Mouse (Mus musculus) spleen, adult 2 months (tissue): ENCODE measurements at regions not wholly inside any gene's neighbourhood (a gene's known extent, or its start where the extent isn't known, plus 50 kb on each side); places are given as distances from the start of the nearest gene placed in this dataset.

ENCODE experiments used
- DNase-seq, 2 experiments: peaks; one replicate each; pipeline versions ENCODE4 v3.0.0 to v3.0.0-alpha.2; 2012 to 2021; ENCODE audit warnings: low spot score in 2 of 2, low read depth in 1 of 2
- H3K27ac ChIP-seq: fragments of 200-500 bp; 2 replicates; pipeline ENCODE4 v1.5.1; 2012; ENCODE audit warnings: low read length, inconsistent platforms; ENCODE audit not compliant: insufficient read depth
- H3K27me3 ChIP-seq: fragments of 200-500 bp; 2 replicates; pipeline ENCODE4 v1.6.1; 2012; ENCODE audit warnings: mild to moderate bottlenecking, moderate library complexity, low read length, inconsistent platforms; ENCODE audit not compliant: control insufficient read depth, insufficient read depth
- H3K36me3 ChIP-seq: fragments of 200-500 bp; 2 replicates; pipeline ENCODE4 v1.6.1; 2012; ENCODE audit warnings: mild to moderate bottlenecking, low read length, inconsistent platforms; ENCODE audit not compliant: control insufficient read depth, insufficient read depth
- H3K4me1 ChIP-seq: fragments of 200-500 bp; 2 replicates; pipeline ENCODE4 v1.6.1; 2011; ENCODE audit warnings: inconsistent platforms; ENCODE audit not compliant: control insufficient read depth, insufficient read depth, insufficient read length
- H3K4me3 ChIP-seq: fragments of 200-500 bp; 2 replicates; pipeline ENCODE4 v1.5.1; 2011; ENCODE audit warnings: mild to moderate bottlenecking, inconsistent platforms; ENCODE audit not compliant: insufficient read depth, insufficient read length; ENCODE audit errors: extremely low read depth
- CTCF ChIP-seq: fragments of 200-500 bp; IDR thresholded peaks from 2 replicates; pipeline ENCODE4 v1.5.1; 2011; ENCODE audit warnings: mild to moderate bottlenecking, inconsistent platforms; ENCODE audit not compliant: insufficient read depth, insufficient read length, insufficient replicate concordance; ENCODE audit errors: extremely low read depth
- POLR2A ChIP-seq: fragments of 200-500 bp; IDR thresholded peaks from 2 replicates; pipeline ENCODE4 v1.6.1; 2011; ENCODE audit warnings: low read depth, low read length, inconsistent platforms
- WGBS: fragments of 180-500 bp; shearing (Covaris S2); methylation state at CpG from one replicate; pipeline ENCODE4 v1.1.7; 2018; 5-methylcytosine and 5-hydroxymethylcytosine counted together

- TF ChIP-seq POLR2A (no peak), CTCF (no peak)
- Histone ChIP-seq H3K4me1 (no peaks in the 10 kb centered on the region), H3K27ac (no peak overlapping the region), H3K4me3 (no peak overlapping the region), H3K36me3 (no peaks in the 10 kb centered on the region), H3K27me3 (no peaks in the 10 kb centered on the region)
- no peak for DNase-seq
- WGBS = 93% methylated on average over 3 of the region's 3 CpGs
Measured at GRCm38 (mm10) chr16:44637100-44637499, 78.4 kb upstream of the Boc start.

GRCm38 (mm10) chr16:44634486-44634885, 75.8 kb upstream of the Boc start:
- WGBS = 92% methylated on average over 4 of the region's 4 CpGs
- TF ChIP-seq POLR2A (no peak), CTCF (no peak)

GRCm38 (mm10) chr16:44633059-44633667, 74.5 kb upstream of the Boc start:
- TF ChIP-seq POLR2A (no peak), CTCF (no peak)
- no peak for DNase-seq
- Histone ChIP-seq H3K36me3 (no peaks in the 10 kb centered on the region), H3K27ac (no peak overlapping the region), H3K4me1 (no peaks in the 10 kb centered on the region), H3K27me3 (no peaks in the 10 kb centered on the region), H3K4me3 (no peak overlapping the region)
- 86% methylated on average over 9 of the region's 9 CpGs for WGBS

More at GRCm38 (mm10) chr16:44634486-44634885, 75.8 kb upstream of the Boc start:
- H3K27me3 ChIP-seq = no peaks in the 10 kb centered on the region
- DNase-seq = no peak
- H3K4me1 ChIP-seq = no peaks in the 10 kb centered on the region
- H3K36me3 ChIP-seq = no peaks in the 10 kb centered on the region
- H3K4me3 ChIP-seq = no peak overlapping the region
- H3K27ac ChIP-seq = no peak overlapping the region

- Histone ChIP-seq H3K4me1 (no peaks in the 10 kb centered on the region), H3K36me3 (no peaks in the 10 kb centered on the region), H3K27me3 (no peaks in the 10 kb centered on the region), H3K4me3 (no peak overlapping the region), H3K27ac (no peak overlapping the region)
- TF ChIP-seq POLR2A (no peak), CTCF (no peak)
- DNase-seq = no peak
- 69% methylated on average over 9 of the region's 9 CpGs for WGBS
Measured at GRCm38 (mm10) chr16:44632330-44633058, 73.8 kb upstream of the Boc start.

- no peaks in the 10 kb centered on the region for H3K4me1 ChIP-seq
- H3K4me3 ChIP-seq = no peak overlapping the region
- TF ChIP-seq CTCF (no peak), POLR2A (no peak)
- H3K27ac ChIP-seq = no peak overlapping the region
- H3K27me3 ChIP-seq = no peaks in the 10 kb centered on the region
- 80% methylated on average over 4 of the region's 4 CpGs for WGBS
- H3K36me3 ChIP-seq = no peaks in the 10 kb centered on the region
- no peak for DNase-seq
Measured at GRCm38 (mm10) chr16:44631357-44632053, 72.8 kb upstream of the Boc start.

- TF ChIP-seq POLR2A (no peak), CTCF (no peak)
- Histone ChIP-seq H3K4me1 (no peaks in the 10 kb centered on the region), H3K27me3 (no peaks in the 10 kb centered on the region), H3K27ac (no peak overlapping the region), H3K4me3 (no peak overlapping the region), H3K36me3 (no peaks in the 10 kb centered on the region)
- WGBS = 76% methylated on average over 9 of the region's 9 CpGs
- DNase-seq = no peak
Measured at GRCm38 (mm10) chr16:44630861-44631260, 72.2 kb upstream of the Boc start.
